27 mouse cellular contexts compared by ENCODE assay signal in genomic region chr8:118309106-118309505, GRCm38 (mm10). TPM values are rescaled to one million over a fixed set of nuclear protein-coding genes. Genes with fewer than 3 reads are reported as not detected.
A peak's percentile ranks its signal among the peaks of the same experiment; 100 is the strongest.
DNase-seq lines count a peak whose midpoint lies in the region; ATAC-seq lines count a peak whose summit lies in the region.
"Had no signal": no experiment of that assay in that cellular context is flagged by ENCODE, and none has a peak within 500 bp of the region (broad histone marks: within the 10 kb centered on the region; RNA-seq: fewer than 3 reads in every experiment).

No protein-coding gene starts in this region.

- WGBS in hindbrain, embryonic 10.5 days: 64% methylated on average over 3 of the region's 3 CpGs
- 54% methylated on average over 3 of the region's 3 CpGs for WGBS in hindbrain, embryonic 13.5 days
- 38% methylated on average over 3 of the region's 3 CpGs for WGBS in midbrain, embryonic 15.5 days
- WGBS in midbrain, embryonic 13.5 days: 45% methylated on average over 3 of the region's 3 CpGs
- WGBS in embryonic facial prominence, embryonic 10.5 days: 36% methylated on average over 3 of the region's 3 CpGs
- WGBS in embryonic facial prominence, embryonic 11.5 days: 24% methylated on average over 3 of the region's 3 CpGs

- no peak overlapping the region for H3K4me2 ChIP-seq in hindbrain, embryonic 13.5 days
- H3K4me2 ChIP-seq in midbrain, embryonic 15.5 days: no peak overlapping the region
- no peak overlapping the region for H3K4me2 ChIP-seq in midbrain, embryonic 13.5 days (replicated peaks)
- no peak overlapping the region for H3K4me2 ChIP-seq in embryonic facial prominence, embryonic 11.5 days (ENCODE audit: low read depth, low read length)
- H3K4me2 ChIP-seq: forebrain, embryonic 13.5 days; heart, embryonic 13.5 days; hindbrain, embryonic 12.5 days had no signal

- peak overlapping the region; percentile 16; the same call in 1 of the 2 replicates for H3K27ac ChIP-seq in hindbrain, embryonic 10.5 days
- H3K27ac ChIP-seq in hindbrain, embryonic 13.5 days: no peak overlapping the region
- 0 out of 2 replicates have a peak overlapping the region, but pooled peaks have one; percentile 12 for H3K27ac ChIP-seq in midbrain, embryonic 15.5 days
- no peak overlapping the region for H3K27ac ChIP-seq in midbrain, embryonic 13.5 days
- 0 out of 2 replicates have a peak overlapping the region, but pooled peaks have one; percentile 19 for H3K27ac ChIP-seq in embryonic facial prominence, embryonic 10.5 days (replicated peaks)
- no peak overlapping the region for H3K27ac ChIP-seq in embryonic facial prominence, embryonic 11.5 days (replicated peaks; ENCODE audit: low read depth, low read length)
- H3K27ac ChIP-seq: embryonic facial prominence, embryonic 15.5 days; forebrain, embryonic 13.5 days; heart, adult 2 months; heart, embryonic 10.5 days; heart, embryonic 13.5 days; hindbrain, embryonic 12.5 days had no signal

- H3K4me1 ChIP-seq in hindbrain, embryonic 10.5 days (replicated peaks): peaks cover 17% of the 10 kb centered on the region
- peaks cover 31% of the 10 kb centered on the region for H3K4me1 ChIP-seq in hindbrain, embryonic 13.5 days (replicated peaks)
- H3K4me1 ChIP-seq in midbrain, embryonic 15.5 days: peaks cover 17% of the 10 kb centered on the region
- H3K4me1 ChIP-seq in midbrain, embryonic 13.5 days (replicated peaks): peaks cover 12% of the 10 kb centered on the region
- peaks cover 24% of the 10 kb centered on the region for H3K4me1 ChIP-seq in embryonic facial prominence, embryonic 10.5 days
- no peaks in the 10 kb centered on the region for H3K4me1 ChIP-seq in embryonic facial prominence, embryonic 11.5 days (ENCODE audit: control insufficient read depth, insufficient read depth, low read length)

- H3K36me3 ChIP-seq in hindbrain, embryonic 10.5 days: no peaks in the 10 kb centered on the region
- H3K36me3 ChIP-seq in hindbrain, embryonic 13.5 days: no peaks in the 10 kb centered on the region
- H3K36me3 ChIP-seq in midbrain, embryonic 15.5 days (replicated peaks): no peaks in the 10 kb centered on the region
- no peaks in the 10 kb centered on the region for H3K36me3 ChIP-seq in midbrain, embryonic 13.5 days
- H3K36me3 ChIP-seq in embryonic facial prominence, embryonic 10.5 days (replicated peaks): no peaks in the 10 kb centered on the region
- H3K36me3 ChIP-seq in embryonic facial prominence, embryonic 11.5 days (replicated peaks; ENCODE audit: control insufficient read depth, insufficient read depth, low read depth, low read length): no peaks in the 10 kb centered on the region
- H3K36me3 ChIP-seq: embryonic facial prominence, embryonic 15.5 days; heart, embryonic 10.5 days; heart, embryonic 13.5 days; hindbrain, embryonic 12.5 days had no signal

- no peak overlapping the region for H3K4me3 ChIP-seq in hindbrain, embryonic 10.5 days
- no peak overlapping the region for H3K4me3 ChIP-seq in hindbrain, embryonic 13.5 days
- H3K4me3 ChIP-seq in midbrain, embryonic 15.5 days: no peak overlapping the region
- H3K4me3 ChIP-seq in midbrain, embryonic 13.5 days (replicated peaks): no peak overlapping the region
- no peak overlapping the region for H3K4me3 ChIP-seq in embryonic facial prominence, embryonic 10.5 days
- H3K4me3 ChIP-seq in embryonic facial prominence, embryonic 11.5 days (ENCODE audit: low read depth, low read length): no peak overlapping the region
- H3K4me3 ChIP-seq: embryonic facial prominence, embryonic 15.5 days; forebrain, embryonic 13.5 days; heart, adult 2 months; heart, embryonic 10.5 days; heart, embryonic 13.5 days; hindbrain, embryonic 12.5 days had no signal

- no peaks in the 10 kb centered on the region for H3K9me3 ChIP-seq in hindbrain, embryonic 10.5 days
- H3K9me3 ChIP-seq in hindbrain, embryonic 13.5 days: no peaks in the 10 kb centered on the region
- H3K9me3 ChIP-seq in midbrain, embryonic 15.5 days: no peaks in the 10 kb centered on the region
- H3K9me3 ChIP-seq in midbrain, embryonic 13.5 days: no peaks in the 10 kb centered on the region
- no peaks in the 10 kb centered on the region for H3K9me3 ChIP-seq in embryonic facial prominence, embryonic 10.5 days
- H3K9me3 ChIP-seq in embryonic facial prominence, embryonic 11.5 days (replicated peaks; ENCODE audit: control insufficient read depth, low read length): no peaks in the 10 kb centered on the region
- H3K9me3 ChIP-seq: embryonic facial prominence, embryonic 15.5 days; forebrain, embryonic 13.5 days; heart, embryonic 10.5 days; heart, embryonic 13.5 days; hindbrain, embryonic 12.5 days had no signal

- no peak for ATAC-seq in hindbrain, embryonic 13.5 days (ENCODE audit: low FRiP score)
- no peak for ATAC-seq in midbrain, embryonic 15.5 days (replicated peaks)
- ATAC-seq in midbrain, embryonic 13.5 days: no peak
- ATAC-seq in embryonic facial prominence, embryonic 11.5 days (replicated peaks; ENCODE audit: insufficient number of reproducible peaks, low FRiP score, low TSS enrichment, low read depth): no peak
- ATAC-seq: CD4-positive, CD25-positive, alpha-beta regulatory T cell, adult 4 months; forebrain, embryonic 13.5 days; forebrain, embryonic 16.5 days; hindbrain, embryonic 16.5 days had no signal

- H3K9ac ChIP-seq in hindbrain, embryonic 13.5 days: no peak overlapping the region
- no peak overlapping the region for H3K9ac ChIP-seq in midbrain, embryonic 15.5 days
- no peak overlapping the region for H3K9ac ChIP-seq in midbrain, embryonic 13.5 days (replicated peaks)
- no peak overlapping the region for H3K9ac ChIP-seq in embryonic facial prominence, embryonic 11.5 days (replicated peaks; ENCODE audit: low read length)
- H3K9ac ChIP-seq: embryonic facial prominence, embryonic 15.5 days; forebrain, embryonic 13.5 days; heart, embryonic 13.5 days; hindbrain, embryonic 12.5 days had no signal

- H3K27me3 ChIP-seq in hindbrain, embryonic 10.5 days (ENCODE audit: insufficient read depth, poor library complexity, severe bottlenecking): no peaks in the 10 kb centered on the region
- H3K27me3 ChIP-seq in hindbrain, embryonic 13.5 days: no peaks in the 10 kb centered on the region
- H3K27me3 ChIP-seq in midbrain, embryonic 15.5 days (replicated peaks): no peaks in the 10 kb centered on the region
- no peaks in the 10 kb centered on the region for H3K27me3 ChIP-seq in midbrain, embryonic 13.5 days
- H3K27me3 ChIP-seq in embryonic facial prominence, embryonic 10.5 days (replicated peaks; ENCODE audit: low read depth, poor library complexity, severe bottlenecking): no peaks in the 10 kb centered on the region
- H3K27me3 ChIP-seq in embryonic facial prominence, embryonic 11.5 days (ENCODE audit: control insufficient read depth, insufficient read depth, low read length): no peaks in the 10 kb centered on the region
- H3K27me3 ChIP-seq: embryonic facial prominence, embryonic 15.5 days; forebrain, embryonic 13.5 days; hindbrain, embryonic 12.5 days had no signal

- no peak for DNase-seq in hindbrain, embryonic 10.5 days (ENCODE audit: low spot score)
- DNase-seq in embryonic facial prominence, embryonic 10.5 days (ENCODE audit: low spot score): peak; percentile 25
- peak; percentile 57 for DNase-seq in embryonic facial prominence, embryonic 11.5 days (ENCODE audit: low spot score)
- DNase-seq in lung, postnatal 10 days: no peak
- DNase-seq in ovary, postnatal 36 days (ENCODE audit: low spot score): no peak
- DNase-seq: adrenal gland, adult 2 months; adrenal gland, postnatal 14 days; cerebellum, adult 11 months; cerebellum, adult 2 months; cerebellum, adult 9-11 months; cerebellum, postnatal 25 days; gastrocnemius, postnatal 10 days; gastrocnemius, postnatal 36 days; heart, adult 2 months; heart, postnatal 14 days; heart, postnatal 4 days had no signal

RNA-seq across cellular contexts. Expression of gene Cdh13, which starts 25.6 kb away (rescaled TPM):
- 5.2 and 8.5 TPM in 2 replicates for polyA plus RNA-seq in hindbrain, embryonic 10.5 days (2016; fragmentation: Nextera tagmentation; extraction: Ambion mirVana)
- polyA plus RNA-seq in hindbrain, embryonic 13.5 days (2015; fragmentation: Nextera tagmentation; extraction: Ambion mirVana): 59.2 and 68.3 TPM in 2 replicates
- 110 TPM in 2 replicates for polyA plus RNA-seq in midbrain, embryonic 15.5 days (2015; fragmentation: Nextera tagmentation; extraction: Ambion mirVana)
- polyA plus RNA-seq in midbrain, embryonic 13.5 days (2015; fragmentation: Nextera tagmentation; extraction: Ambion mirVana): 45.1 and 56.3 TPM in 2 replicates
- polyA plus RNA-seq in embryonic facial prominence, embryonic 10.5 days (2016; fragmentation: Nextera tagmentation; extraction: Ambion mirVana): 2.2 and 2.4 TPM in 2 replicates
- polyA plus RNA-seq in embryonic facial prominence, embryonic 11.5 days (2014; fragmentation: Nextera tagmentation; extraction: Ambion mirVana): 5.1 and 7.1 TPM in 2 replicates

Comparison
In these comparisons a context has a peak if more than half of its experiments do, and no peak if none do; other contexts are left out.
1. H3K27ac ChIP-seq: peak in hindbrain, embryonic 10.5 days (single experiment), midbrain, embryonic 15.5 days (single experiment) and embryonic facial prominence, embryonic 10.5 days (single experiment); none in hindbrain, embryonic 13.5 days (single experiment), midbrain, embryonic 13.5 days (single experiment) and embryonic facial prominence, embryonic 11.5 days (single experiment).
2. DNase-seq: peak in embryonic facial prominence, embryonic 10.5 days (single experiment) and embryonic facial prominence, embryonic 11.5 days (single experiment); none in hindbrain, embryonic 10.5 days (single experiment), lung, postnatal 10 days (single experiment) and ovary, postnatal 36 days (single experiment).